Mouse (Mus musculus) spleen, adult 12 weeks (tissue): ENCODE measurements around the gene Grid2.

Experiments
- DNase-seq: peaks from one replicate; pipeline ENCODE4 v3.0.0; 2022; ENCODE audit warnings: low spot score

Gene Grid2

GRCm38 (mm10) chr6:63635970-63636369 is 380.3 kb downstream of the Grid2 start:
- no peak for DNase-seq

GRCm38 (mm10) chr6:63659423-63659822 is 403.7 kb downstream of the Grid2 start:
- DNase-seq, result no peak

GRCm38 (mm10) chr6:63685689-63686088 is 430.0 kb downstream of the Grid2 start:
- no peak for DNase-seq

DNA sequence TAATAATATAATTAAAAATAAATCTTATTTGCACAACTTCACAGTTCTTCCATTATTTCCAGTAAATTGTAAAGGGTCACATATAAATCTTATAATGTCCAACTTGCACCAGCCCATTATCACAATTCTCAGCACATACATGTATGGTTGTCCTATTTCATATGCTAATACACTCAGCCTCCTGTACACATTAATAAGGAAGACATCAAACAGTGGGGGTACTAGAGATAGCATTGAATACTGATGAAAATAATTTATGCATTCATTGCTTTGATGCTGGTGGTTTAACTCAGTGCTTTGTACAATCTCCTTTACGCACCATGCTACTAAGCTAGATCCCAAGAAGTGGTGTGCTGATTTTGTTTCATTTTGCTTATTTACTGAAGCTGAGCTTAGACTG is 446.0 kb downstream of the Grid2 start:
- no peak for DNase-seq

DNA sequence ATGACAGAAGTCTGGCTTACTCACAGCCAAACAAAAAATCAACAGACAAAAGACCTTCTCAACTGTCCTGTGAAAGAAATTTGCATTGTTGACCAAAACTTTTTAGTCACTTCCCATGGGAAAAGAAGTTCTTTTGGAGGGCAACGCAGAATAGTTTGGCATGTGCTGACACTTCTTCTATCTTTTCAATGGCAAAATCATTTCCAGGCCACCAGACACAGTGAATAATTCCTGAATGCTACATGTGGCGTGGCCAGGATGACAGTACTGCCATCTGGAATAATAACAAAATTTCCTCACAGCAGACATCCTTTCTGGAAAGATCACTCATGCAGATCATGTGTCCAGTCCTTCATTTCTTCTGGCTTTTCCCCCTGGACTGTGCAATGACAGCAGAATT is 478.1 kb downstream of the Grid2 start:
- no peak for DNase-seq

DNA sequence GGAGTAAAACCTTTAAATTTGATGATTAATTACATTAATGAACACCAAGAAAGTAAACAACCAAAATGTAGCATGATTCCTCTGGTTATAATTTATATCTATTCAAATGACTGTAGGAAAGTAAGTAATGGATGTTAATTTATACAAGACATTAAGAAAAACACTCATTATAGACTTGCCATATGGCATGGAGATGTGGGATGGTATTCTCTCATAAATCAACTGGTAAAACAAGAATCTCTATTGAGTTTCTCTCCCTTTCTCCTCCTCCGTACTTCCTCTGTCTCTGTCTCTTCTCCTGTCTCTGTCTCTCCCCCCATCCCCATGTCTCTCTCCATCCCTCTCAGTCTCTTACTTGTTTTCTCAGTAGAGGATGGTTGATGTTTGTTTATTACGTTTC is 506.9 kb downstream of the Grid2 start:
- DNase-seq, result no peak

DNA sequence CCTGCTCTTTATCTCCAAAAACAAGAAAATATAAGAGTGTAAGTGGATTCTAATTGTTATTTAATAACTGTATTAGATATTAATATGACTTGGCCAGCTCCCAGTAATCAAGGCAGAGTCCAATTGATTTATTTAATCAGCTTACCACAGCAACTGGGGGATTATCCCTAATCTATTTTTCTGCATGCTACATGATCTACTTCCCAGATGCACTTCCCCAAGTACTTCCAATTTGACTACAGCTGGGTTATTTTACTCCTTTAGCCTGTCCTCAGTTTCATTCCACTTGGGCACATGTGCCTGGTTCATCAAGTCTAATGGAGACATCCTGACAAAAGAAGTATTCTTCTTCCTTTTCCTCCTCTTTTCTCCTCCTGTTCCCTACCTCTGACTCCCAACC is 539.0 kb downstream of the Grid2 start:
- no peak for DNase-seq

DNA sequence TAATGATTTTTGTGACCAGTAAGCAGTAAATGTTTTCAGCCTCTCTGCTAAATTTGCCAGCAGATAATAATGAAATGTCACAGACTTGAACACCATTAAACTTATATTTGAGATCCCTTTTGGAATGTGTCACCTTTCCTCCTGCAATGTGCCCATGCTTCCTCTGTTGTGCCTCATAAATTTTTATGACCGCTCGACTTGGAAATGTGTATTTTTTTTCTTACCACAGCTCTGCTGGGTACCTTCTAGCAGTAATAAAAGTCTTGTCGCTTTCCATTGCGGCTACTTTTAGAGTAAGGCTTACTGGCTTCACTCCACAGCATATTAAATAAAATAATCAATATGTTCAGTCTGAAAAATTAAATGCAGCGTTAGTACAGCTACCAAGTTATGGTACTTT is 564.6 kb downstream of the Grid2 start:
- no peak for DNase-seq

DNA sequence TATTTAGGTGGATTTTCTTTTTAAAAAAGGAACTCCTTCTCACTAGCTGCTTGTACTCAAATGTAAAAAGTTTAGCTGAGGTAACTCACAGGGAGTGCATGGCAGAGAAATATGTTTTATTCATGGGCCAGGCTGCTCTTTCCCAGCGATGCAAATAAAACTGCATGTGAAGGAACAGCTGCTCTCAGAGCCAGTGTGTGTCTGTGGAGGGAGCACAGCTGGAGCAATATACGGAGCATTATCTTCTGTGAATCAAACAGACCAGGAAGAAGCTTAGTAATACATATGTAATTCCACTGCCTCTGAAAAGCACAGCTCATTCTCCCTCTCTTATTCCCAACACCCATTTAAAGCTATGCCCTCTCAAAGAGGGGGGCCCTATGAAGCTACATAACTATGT is 607.0 kb downstream of the Grid2 start:
- no peak for DNase-seq

GRCm38 (mm10) chr6:63877088-63877764 is 621.5 kb downstream of the Grid2 start:
- DNase-seq, result no peak

DNA sequence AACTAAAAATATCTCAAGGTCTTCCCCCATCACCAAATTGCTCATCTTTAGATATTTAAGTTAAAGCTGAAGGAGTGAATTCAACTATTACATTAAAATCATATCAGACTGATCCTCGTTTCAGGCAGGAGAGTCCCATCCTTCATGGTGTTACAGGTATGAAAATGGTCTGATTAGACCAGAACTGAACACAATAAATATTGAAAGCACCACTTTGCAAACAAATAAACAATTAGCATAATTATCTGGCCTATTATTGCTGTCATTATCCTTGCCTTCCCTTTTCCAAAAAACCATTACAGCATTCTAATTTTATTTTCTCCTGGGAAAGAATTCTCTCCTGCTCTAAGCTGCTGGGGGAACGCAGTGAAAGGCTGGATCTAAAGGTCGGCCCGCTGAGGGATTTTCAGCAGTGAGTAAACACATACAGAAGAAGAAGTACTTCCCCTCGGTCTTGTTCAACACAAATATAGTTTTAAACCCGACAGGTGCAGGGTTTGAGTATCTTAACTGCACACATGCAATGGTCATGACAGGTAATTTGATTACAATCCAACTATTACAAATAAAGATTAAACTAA is 622.2 kb downstream of the Grid2 start:
- no peak for DNase-seq

- DNase-seq, result no peak
Observed at GRCm38 (mm10) chr6:63894714-63895113, 639.0 kb downstream of the Grid2 start.

DNA sequence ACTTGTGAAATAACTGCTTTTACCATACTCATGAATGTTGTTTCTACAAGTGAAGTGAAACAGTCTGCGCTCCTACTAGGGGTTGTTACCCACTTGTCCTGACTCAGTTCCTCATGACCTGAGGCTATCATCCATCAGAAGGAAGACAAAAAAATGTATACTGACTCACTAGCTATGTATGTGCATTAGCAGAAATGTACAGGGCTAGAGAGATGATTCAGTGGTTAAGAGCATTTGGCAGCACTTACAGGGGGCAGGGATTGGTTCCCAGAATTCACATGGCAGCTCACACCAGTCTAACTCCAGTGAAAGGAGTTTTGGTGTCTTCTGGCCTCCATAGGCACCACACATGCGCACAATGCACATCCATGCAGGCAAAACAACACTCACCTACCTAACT is 642.5 kb downstream of the Grid2 start:
- no peak for DNase-seq

DNA sequence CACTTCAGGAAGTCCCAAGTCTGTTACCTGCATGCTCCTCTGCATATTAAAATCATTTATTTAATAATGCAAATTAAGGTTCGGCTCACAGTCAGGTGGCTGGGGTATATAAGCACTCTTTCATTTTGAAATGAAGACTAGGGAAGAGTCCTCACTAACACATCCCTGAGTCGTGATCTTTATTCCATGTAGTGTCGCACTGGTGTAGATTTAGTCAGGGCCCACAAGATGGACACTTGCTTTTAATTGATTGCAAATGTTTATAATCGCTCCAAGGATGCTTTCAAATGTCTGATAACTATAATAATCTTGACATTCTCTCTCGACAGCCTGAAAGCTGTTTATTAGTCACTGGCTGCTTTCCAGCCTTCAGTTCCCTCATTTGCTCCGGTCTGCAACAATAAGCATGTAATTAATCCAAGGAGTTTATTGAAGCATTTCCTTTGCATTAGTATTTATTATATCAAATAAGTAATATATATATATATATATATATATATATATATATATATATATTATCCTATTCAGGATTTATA is 661.4 kb downstream of the Grid2 start:
- DNase-seq, result no peak

- DNase-seq, result no peak
Observed at GRCm38 (mm10) chr6:63921951-63922350, 666.3 kb downstream of the Grid2 start.

DNA sequence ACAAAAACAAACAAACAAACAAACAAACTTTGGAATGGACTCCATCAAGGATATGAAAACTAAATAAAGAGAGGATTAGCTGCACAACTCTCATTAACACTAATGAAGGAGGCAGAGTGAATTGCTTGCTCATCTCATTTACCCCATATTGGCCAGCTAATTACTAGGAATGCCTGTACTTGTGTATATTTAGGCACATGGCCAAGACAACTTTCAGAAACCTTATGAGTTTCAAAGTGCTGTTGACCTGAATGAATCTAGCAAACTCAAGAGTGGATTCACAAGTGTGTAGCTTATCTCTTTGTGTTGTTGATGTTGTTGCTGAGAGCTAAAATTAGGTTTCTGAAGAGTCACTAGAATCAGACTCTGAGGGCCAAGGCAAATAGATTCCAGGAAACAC is 675.5 kb downstream of the Grid2 start:
- no peak for DNase-seq

DNA sequence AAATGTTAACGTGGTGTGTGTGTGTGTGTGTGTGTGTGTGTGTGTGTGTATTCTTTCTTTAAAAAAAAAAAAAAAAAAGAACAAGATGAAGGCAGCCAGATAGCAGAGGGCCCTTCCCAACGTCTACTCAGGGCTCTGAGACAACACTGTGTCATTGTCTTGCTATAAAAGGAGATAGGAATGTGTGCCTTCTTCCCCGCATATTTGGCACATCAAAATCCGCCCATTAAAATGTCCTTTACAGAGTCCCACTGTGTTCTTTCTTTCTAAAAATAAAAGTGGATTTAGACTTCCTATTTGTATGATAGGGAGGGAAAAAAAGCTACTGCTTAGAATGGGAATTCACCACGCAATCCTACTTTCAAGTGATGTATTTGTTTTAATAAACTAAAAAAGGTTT is 691.0 kb downstream of the Grid2 start:
- no peak for DNase-seq

DNA sequence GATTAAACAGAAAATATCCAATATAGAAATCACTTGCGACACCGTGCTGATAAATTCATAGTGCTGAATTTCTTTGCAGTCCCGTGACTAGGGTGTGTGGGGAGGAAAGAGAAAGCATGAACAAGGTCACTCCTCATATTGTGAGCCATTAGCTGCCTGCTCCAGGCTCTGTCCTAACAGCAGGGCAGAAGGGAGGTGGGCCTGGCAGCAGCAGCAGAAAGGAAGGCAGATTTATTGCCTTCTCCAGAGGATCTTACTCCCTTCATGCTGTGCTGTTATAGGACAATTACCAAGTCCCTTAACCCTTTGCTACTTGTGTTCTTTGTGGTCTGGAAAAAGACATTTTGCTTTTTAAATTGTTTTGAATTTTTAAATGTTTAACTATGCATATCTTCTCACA is 708.1 kb downstream of the Grid2 start:
- no peak for DNase-seq

DNA sequence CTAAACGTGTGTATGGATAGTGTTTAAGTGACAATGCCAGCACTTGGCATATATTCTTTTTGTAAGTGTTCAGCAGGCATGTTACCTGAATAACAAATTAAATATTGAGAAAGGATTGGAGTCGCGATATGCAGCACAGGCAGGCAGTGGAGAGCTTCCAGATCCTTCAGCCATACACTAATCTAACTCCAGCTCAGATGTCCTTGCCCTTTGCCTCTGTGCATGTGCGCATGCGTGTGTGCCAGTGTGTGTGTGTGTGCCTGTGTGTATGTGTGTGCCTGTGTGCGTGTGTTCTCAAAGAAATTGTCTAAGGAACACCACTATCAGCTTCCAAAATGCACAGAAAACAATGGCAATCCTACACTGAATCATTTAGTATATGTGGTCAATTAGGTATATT is 708.6 kb downstream of the Grid2 start:
- no peak for DNase-seq

GRCm38 (mm10) chr6:63964735-63965134 is 709.1 kb downstream of the Grid2 start:
- no peak for DNase-seq

GRCm38 (mm10) chr6:64046084-64046483 is 790.4 kb downstream of the Grid2 start:
- DNase-seq, result no peak

GRCm38 (mm10) chr6:64046732-64047131 is 791.1 kb downstream of the Grid2 start:
- no peak for DNase-seq

DNA sequence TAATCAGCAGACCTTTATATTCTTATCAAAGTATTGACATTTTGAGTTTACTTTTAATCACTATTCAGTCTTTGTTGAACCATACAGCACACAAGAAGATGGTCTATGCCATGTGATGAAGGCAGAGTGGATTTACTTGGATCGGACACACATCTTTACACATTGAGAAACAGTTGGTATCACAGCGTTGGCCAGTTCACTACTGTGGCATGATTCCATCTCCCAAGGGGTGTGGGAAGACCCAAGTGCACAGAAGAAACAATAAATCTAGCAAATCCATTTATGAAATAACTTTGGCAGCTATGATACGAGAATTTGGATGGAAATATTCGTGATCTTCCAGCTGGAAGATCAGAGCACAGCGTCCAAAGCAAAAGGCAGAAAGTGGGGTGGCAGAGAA is 792.3 kb downstream of the Grid2 start:
- no peak for DNase-seq

- no peak for DNase-seq
Observed at GRCm38 (mm10) chr6:64063858-64064257, 808.2 kb downstream of the Grid2 start.
